Mouse (Mus musculus) spleen, adult 2 months (tissue): ENCODE results near the gene Stap2. TPM values are rescaled to one million over a fixed set of nuclear protein-coding genes. Genes with fewer than 3 reads are reported as not detected.

Experiments used
- DNase-seq, 2 experiments: peaks; one replicate each; pipeline versions ENCODE4 v3.0.0 to v3.0.0-alpha.2; 2012 to 2021; ENCODE audit warnings: low spot score in 2 of 2, low read depth in 1 of 2
- H3K27ac ChIP-seq: fragments of 200-500 bp; 2 replicates; pipeline ENCODE4 v1.5.1; 2012; ENCODE audit warnings: low read length, inconsistent platforms; ENCODE audit not compliant: insufficient read depth
- H3K27me3 ChIP-seq: fragments of 200-500 bp; 2 replicates; pipeline ENCODE4 v1.6.1; 2012; ENCODE audit warnings: mild to moderate bottlenecking, moderate library complexity, low read length, inconsistent platforms; ENCODE audit not compliant: control insufficient read depth, insufficient read depth
- H3K36me3 ChIP-seq: fragments of 200-500 bp; 2 replicates; pipeline ENCODE4 v1.6.1; 2012; ENCODE audit warnings: mild to moderate bottlenecking, low read length, inconsistent platforms; ENCODE audit not compliant: control insufficient read depth, insufficient read depth
- H3K4me1 ChIP-seq: fragments of 200-500 bp; 2 replicates; pipeline ENCODE4 v1.6.1; 2011; ENCODE audit warnings: inconsistent platforms; ENCODE audit not compliant: control insufficient read depth, insufficient read depth, insufficient read length
- H3K4me3 ChIP-seq: fragments of 200-500 bp; 2 replicates; pipeline ENCODE4 v1.5.1; 2011; ENCODE audit warnings: mild to moderate bottlenecking, inconsistent platforms; ENCODE audit not compliant: insufficient read depth, insufficient read length; ENCODE audit errors: extremely low read depth
- CTCF ChIP-seq: fragments of 200-500 bp; IDR thresholded peaks from 2 replicates; pipeline ENCODE4 v1.5.1; 2011; ENCODE audit warnings: mild to moderate bottlenecking, inconsistent platforms; ENCODE audit not compliant: insufficient read depth, insufficient read length, insufficient replicate concordance; ENCODE audit errors: extremely low read depth
- POLR2A ChIP-seq: fragments of 200-500 bp; IDR thresholded peaks from 2 replicates; pipeline ENCODE4 v1.6.1; 2011; ENCODE audit warnings: low read depth, low read length, inconsistent platforms
- WGBS: fragments of 180-500 bp; shearing (Covaris S2); methylation state at CpG from one replicate; pipeline ENCODE4 v1.1.7; 2018; 5-methylcytosine and 5-hydroxymethylcytosine counted together
- polyA plus RNA-seq: library from polyadenylated mRNA; depleted of rRNA; stranded (reverse); fragments of >200 nt; gene quantifications from 2 replicates; pipeline ENCODE4 v1.2.3, GENCODE M21; 2012

The Stap2 gene
- polyA plus RNA-seq, 1 experiment = 12.0 TPM

DNA sequence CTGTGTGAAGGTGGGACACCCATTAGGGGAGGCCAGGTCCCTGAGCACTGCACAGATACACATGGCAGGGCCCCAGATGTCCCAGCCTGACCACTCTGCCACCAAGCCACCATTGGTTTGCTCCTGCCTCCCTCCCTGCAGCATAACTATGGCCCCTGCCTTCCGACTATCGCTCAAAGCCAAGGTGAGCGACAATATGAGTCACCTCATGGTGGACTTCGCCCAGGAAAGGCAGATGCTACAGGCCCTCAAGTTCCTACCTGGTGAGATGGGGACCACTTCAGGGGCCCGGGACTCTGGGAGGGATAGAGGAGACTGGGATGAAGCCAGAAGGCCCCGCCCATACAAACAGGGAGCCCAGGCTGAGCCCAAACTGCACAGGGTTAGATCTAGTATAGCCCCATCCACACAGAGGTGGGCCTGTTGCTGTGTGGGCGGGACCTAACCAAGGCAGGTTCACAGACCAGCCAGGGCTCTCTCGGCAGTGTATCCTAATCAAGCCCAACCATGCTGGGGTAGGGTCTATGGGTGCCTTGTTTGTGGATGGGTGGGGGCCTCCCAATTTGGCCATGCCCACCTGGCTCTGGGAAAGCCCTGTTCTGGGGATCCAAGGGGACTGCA, 15.0 kb downstream of the Stap2 start:
- whole genome bisulfite sequencing = 87% methylated on average over 8 of the region's 8 CpGs
- TF ChIP-seq POLR2A (no peak), CTCF (no peak)
- peaks cover 5% of the 10 kb centered on the region; the same call in 1 of the 2 replicates for H3K27me3 ChIP-seq

DNA sequence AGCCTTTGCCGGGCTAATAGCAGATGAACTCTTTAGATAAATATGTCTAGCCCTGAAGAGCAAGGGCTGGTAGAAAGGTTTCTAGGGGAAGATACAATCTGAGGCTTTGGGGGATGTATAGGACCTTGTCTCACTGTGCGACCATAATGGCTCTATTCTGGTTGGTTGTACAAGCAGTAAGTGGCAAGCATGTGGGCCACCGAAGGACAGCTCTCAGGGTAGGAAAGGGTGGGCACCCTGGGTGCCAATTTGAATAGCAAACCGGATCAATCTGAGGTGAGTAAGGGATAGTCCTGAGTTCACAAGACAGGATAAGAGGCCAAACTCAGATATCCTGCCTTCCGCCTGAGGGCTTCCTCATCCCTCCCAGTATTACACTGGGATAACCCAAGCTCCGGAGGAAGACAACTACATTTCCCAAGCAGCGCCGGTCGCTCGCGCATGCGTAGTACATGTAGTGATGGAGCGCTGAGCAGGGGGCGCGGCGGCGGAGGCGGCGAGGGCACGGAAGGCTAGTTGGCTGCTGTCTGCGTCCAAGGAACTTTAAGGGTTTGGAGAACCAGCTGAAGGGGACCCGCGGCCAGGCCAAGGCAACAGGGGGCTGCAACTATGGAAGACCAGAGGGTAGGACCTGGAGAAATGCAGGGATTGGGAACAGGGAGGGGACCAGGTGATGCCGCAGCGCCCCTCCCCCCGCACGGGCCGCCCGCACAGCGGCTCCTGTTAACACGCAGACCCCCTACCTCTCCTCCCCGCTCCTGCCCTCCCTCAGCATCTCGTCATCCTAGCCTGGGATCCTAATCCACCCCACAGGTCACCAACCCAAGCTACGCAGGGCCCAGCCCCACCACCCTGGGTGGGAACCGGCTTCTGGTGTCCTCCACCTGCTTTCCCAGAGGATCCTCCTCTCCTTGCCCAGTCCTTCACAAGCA, 19.1 kb downstream of the Stap2 start, which contains the start of gene Fsd1:
Fsd1 (plus strand) TSS at position 480 of the 932 bp plus-strand sequence.
- Histone ChIP-seq H3K4me3 (no peak within 1 kb of the TSS), H3K27me3 (peaks cover 5% of the 10 kb centered on the region; the same call in 1 of the 2 replicates), H3K4me1 (peaks cover 2% of the 10 kb centered on the region; the same call in 1 of the 2 replicates), H3K36me3 (no peaks in the 10 kb centered on the region), H3K27ac (no peak within 1 kb of the TSS)
- DNase-seq = no peak
- TF ChIP-seq POLR2A (no peak), CTCF (no peak)
- 15% methylated on average over 34 of the region's 35 CpGs for WGBS

More for the DNA sequence above, 15.0 kb downstream of the Stap2 start:
- peaks cover 2% of the 10 kb centered on the region; the same call in 1 of the 2 replicates for H3K4me1 ChIP-seq
- DNase-seq = no peak
- no peaks in the 10 kb centered on the region for H3K36me3 ChIP-seq
- H3K27ac ChIP-seq = no peak overlapping the region
- H3K4me3 ChIP-seq = no peak overlapping the region

DNA sequence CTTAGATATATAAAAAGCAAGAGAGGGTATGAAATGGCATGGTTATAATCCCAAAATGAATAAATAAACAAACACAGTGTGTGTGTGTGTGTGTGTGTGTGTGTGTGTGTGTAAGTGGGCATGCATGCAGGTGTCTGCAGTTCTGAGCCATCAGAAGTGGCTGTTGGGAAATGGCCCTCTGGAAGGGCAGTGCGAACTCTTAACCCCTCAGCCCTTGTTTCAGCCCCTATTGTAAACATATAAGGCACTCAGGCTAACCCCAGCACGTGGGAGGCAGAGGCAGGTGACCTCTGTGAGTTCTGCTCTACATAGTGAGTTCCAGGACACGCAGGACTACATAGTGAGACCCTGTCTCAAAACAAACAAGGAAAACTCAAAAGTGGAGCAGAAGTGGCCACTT, 28.1 kb downstream of the Stap2 start:
- H3K4me1 ChIP-seq = no peaks in the 10 kb centered on the region
- H3K27me3 ChIP-seq = no peaks in the 10 kb centered on the region
- H3K36me3 ChIP-seq = no peaks in the 10 kb centered on the region
- no peak overlapping the region for H3K27ac ChIP-seq
- 73% methylated on average over 3 of the region's 3 CpGs for WGBS
- TF ChIP-seq POLR2A (no peak), CTCF (no peak)
- DNase-seq = no peak
- H3K4me3 ChIP-seq = no peak overlapping the region

DNA sequence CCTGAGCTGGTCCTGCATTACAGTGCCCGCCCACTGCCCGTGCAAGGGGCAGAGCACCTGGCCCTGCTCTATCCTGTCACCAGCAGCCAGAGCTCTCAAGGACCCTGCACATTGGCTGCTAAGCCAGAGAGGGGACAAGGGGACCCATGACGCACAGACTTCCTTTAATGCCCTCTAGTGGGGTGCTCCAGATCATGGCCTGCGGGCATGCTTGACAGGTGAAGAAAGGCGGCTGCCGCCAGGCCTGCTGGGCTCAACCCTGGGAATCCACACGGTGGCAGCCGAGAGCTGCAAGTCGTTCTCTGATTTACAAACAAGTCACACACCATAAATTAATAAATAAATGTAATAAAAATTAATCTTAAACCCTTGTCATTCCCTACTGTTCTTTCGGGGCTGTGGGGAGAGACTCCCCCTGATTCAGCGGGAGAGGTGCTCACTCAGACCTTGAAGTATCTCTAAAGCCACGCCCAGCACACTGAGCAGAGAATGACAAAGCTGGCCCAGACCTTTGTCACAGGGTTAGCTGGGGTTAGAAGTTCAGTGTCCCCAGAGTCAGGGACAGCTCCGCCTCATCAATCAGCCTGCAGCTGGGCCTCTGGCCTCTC, 29.0 kb downstream of the Stap2 start:
- Histone ChIP-seq H3K27ac (no peak overlapping the region), H3K4me1 (no peaks in the 10 kb centered on the region), H3K27me3 (peaks cover 2% of the 10 kb centered on the region; the same call in 1 of the 2 replicates), H3K4me3 (no peak overlapping the region), H3K36me3 (no peaks in the 10 kb centered on the region)
- peak; percentile 47 to 58 for DNase-seq
- TF ChIP-seq POLR2A (no peak), CTCF (peak; percentile 84)
- 21% methylated on average over 13 of the region's 13 CpGs for WGBS

DNA sequence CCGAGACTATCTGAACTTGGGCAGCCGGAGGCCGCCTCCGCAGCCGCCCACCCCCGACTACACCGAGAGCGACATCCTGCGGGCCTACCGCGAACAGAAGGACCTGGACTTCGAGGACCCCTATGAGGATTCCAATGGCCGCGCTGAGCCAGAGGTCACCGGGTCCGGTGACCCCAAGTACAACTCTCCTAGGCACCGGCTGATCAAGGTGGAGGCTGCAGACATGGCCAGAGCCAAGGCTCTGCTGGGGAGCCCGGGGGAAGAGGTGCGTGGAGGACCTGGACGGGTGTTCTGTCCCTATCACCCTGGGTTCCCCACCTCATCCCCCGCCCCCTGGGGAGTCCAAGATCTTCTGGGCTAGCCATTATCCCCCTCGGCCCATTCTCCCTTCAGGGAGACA, 33.9 kb downstream of the Stap2 start:
- peaks cover 10% of the 10 kb centered on the region for H3K36me3 ChIP-seq
- H3K27me3 ChIP-seq = peaks cover 10% of the 10 kb centered on the region
- peaks cover 4% of the 10 kb centered on the region for H3K4me1 ChIP-seq
- no peak for TF ChIP-seq CTCF
- TF ChIP-seq POLR2A = no peak
- H3K27ac ChIP-seq = no peak overlapping the region
- 53% methylated on average over 22 of the region's 22 CpGs for WGBS
- no peak overlapping the region for H3K4me3 ChIP-seq
- no peak for DNase-seq

DNA sequence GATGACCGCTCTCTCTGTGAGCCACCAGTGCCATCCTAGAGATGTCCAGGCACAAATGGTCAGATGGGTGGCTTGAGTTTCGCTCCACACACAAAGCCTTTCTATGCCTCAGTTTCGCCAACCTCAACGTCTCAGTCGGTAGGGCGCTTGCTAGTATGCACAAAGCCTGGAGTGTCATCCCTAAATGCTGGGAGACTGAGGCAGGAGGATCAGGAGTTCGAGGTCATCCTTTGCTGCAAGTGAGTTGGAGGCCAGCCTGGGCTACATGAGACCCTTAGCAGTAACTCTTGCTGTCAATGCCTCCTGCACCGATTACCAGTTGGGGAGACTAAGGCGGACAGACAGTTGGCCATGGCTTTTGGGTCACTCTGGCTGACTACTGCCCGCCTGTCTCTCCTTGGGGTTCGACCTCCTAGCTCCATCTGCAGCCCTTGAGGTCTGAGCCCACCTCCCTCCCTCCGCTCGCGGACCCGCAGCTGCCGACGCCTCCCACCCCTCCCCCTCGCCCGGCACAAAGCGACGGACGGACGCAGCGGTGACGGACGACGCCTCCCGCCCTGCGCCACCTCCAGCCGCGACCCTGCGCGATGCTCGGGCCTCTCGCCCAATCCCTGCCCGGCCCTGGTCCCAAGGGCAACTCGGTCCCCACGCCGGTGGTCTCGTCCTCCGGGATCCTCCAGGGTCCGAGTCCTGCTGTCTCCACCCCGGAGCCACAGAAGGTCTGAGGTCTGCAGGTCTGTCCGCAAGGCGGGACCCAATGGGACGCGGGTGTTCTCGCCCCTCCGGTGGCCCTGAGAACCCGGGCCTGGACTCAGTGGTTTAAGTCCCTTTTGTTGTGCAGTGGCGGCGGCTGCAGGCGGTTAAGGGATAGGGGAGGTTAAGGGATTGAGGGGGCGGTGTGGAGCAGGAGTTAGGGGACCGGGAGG, 35.2 kb downstream of the Stap2 start, which contains the start of gene Shd:
Shd (plus strand) TSS at position 502 of the 926 bp plus-strand sequence.
- TF ChIP-seq CTCF (no peak), POLR2A (no peak)
- Histone ChIP-seq H3K4me3 (peak within 1 kb of the TSS; percentile 33; the same call in 1 of the 2 replicates), H3K4me1 (peaks cover 4% of the 10 kb centered on the region), H3K27ac (no peak within 1 kb of the TSS), H3K36me3 (peaks cover 18% of the 10 kb centered on the region), H3K27me3 (peaks cover 10% of the 10 kb centered on the region)
- no peak for DNase-seq
- WGBS = 11% methylated on average over 50 of the region's 55 CpGs
